Mouse (Mus musculus): ENCODE results near the gene Cln6. TPM values are rescaled to one million over a fixed set of nuclear protein-coding genes. Genes with fewer than 3 reads are reported as not detected.
A peak's percentile ranks its signal among the peaks of the same experiment; 100 is the strongest.
"Not testable (repeated sequence)": the region's sequence is repeated elsewhere in the genome, so short reads cannot be mapped to it uniquely, and the experiment has no call there.

Gene Cln6
- total and polyA plus RNA-seq, 3 experiments = 29.4 to 52.1 TPM; not detected in 1

DNA sequence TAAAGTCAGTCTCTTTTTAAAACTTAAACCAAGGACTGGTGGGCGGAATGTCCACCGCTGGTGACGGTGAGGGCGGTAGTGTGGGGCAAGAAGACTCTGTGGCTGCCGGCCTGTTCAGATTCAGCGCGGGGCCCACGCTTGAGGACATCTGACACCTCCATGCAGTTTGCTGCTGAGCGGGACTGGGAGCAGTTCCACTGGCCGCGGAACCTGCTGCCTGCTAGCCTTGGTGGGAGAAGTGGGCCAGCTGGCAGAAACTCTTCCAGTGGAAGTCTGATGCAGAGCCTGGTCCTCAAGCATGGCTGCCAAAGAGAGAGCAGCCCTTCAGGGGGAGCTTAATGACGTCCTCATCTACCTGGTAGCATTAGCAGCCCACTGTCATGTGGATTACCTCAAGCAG, 48.7 kb upstream of the Cln6 start:
- H3K79me2 ChIP-seq (ENCODE audit: control insufficient read depth, insufficient read depth, low read length, poor library complexity) = no peaks in the 10 kb centered on the region
- no peaks in the 10 kb centered on the region for H3K9me3 ChIP-seq (replicated peaks; ENCODE audit: insufficient read depth, low read length)
- TF ChIP-seq CHD2 (IDR thresholded peaks at IDR 0.05; ENCODE audit: low read length) = no peak
- no peak for TF ChIP-seq POLR2AphosphoS5 (IDR thresholded peaks at IDR 0.05; ENCODE audit: borderline replicate concordance, low read depth, low read length)
- TF ChIP-seq ZMIZ1 (IDR thresholded peaks at IDR 0.05; ENCODE audit: low read depth, low read length) = no peak
- TF ChIP-seq GATA1 (IDR thresholded peaks at IDR 0.05; ENCODE audit: low read depth, low read length) = no peak
- no peak for TF ChIP-seq ZC3H11A (IDR thresholded peaks at IDR 0.05; ENCODE audit: low read depth, low read length)
- TF ChIP-seq MEF2A (IDR thresholded peaks at IDR 0.05; ENCODE audit: extremely low read depth, insufficient replicate concordance, low read depth, low read length, poor library complexity, severe bottlenecking) = no peak
- no peak for TF ChIP-seq MYB (IDR thresholded peaks at IDR 0.05; ENCODE audit: low read depth, low read length)
- no peak for TF ChIP-seq NELFE (IDR thresholded peaks at IDR 0.05; ENCODE audit: low read depth, low read length)
- no peak for TF ChIP-seq ETS1 (IDR thresholded peaks at IDR 0.05; ENCODE audit: low read depth, low read length)
- no peak for TF ChIP-seq MXI1 (IDR thresholded peaks at IDR 0.05; ENCODE audit: low read depth, low read length)
- TF ChIP-seq JUND (IDR thresholded peaks at IDR 0.05; ENCODE audit: low read depth, low read length) = no peak
- TF ChIP-seq RAD21 (IDR thresholded peaks at IDR 0.05; ENCODE audit: low read depth, low read length) = no peak
- H3K9ac ChIP-seq (ENCODE audit: control insufficient read depth, low read depth, low read length, poor library complexity, severe bottlenecking) = no peak overlapping the region
- no peak overlapping the region for H3K27ac ChIP-seq (ENCODE audit: control insufficient read depth, low read depth, low read length)
- DNase-seq (ENCODE audit: low read depth, low spot score) = no peak
- no peaks in the 10 kb centered on the region for H3K4me1 ChIP-seq (ENCODE audit: control insufficient read depth in 1 of 2, insufficient read depth in 2 of 2, low read length in 2 of 2)
- H3K36me3 ChIP-seq (ENCODE audit: control insufficient read depth in 1 of 2, insufficient read depth in 2 of 2, low read length in 2 of 2) = peaks cover 0 to 7% of the 10 kb centered on the region in 2 experiments; a peak in 2 of 4 replicates
- H3K27me3 ChIP-seq (ENCODE audit: control insufficient read depth in 1 of 2, insufficient read depth in 2 of 2, low read length in 2 of 2) = no peaks in the 10 kb centered on the region
- no peak overlapping the region for H3K4me3 ChIP-seq (ENCODE audit: control insufficient read depth in 1 of 2, insufficient read depth in 1 of 2, low read depth in 2 of 2, low read length in 2 of 2)

DNA sequence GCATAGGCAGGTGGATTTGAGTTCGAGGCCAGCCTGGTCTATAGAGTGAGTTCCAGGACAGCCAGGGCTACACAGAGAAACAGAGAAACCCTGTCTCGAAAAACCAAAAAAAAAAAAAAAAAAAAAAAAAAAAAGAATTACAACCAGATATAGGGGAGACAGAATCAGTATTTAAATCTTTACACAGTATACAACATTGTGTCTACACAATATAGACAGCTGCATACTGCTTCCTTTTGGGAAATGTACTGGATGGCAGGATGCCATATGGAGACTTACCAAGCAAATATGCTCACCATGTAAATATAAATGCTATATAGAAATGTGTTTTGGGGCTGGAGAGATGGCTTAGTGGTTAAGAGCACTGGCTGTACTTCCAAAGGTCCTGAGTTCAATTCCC, 39.4 kb upstream of the Cln6 start:
- H3K27me3 ChIP-seq (ENCODE audit: control insufficient read depth in 1 of 2, insufficient read depth in 2 of 2, low read length in 2 of 2); H3K9me3 ChIP-seq (replicated peaks; ENCODE audit: insufficient read depth, low read length); H3K9ac ChIP-seq (ENCODE audit: control insufficient read depth, low read depth, low read length, poor library complexity, severe bottlenecking); DNase-seq (ENCODE audit: low read depth, low spot score); H3K27ac ChIP-seq (ENCODE audit: control insufficient read depth, low read depth, low read length); H3K4me1 ChIP-seq (ENCODE audit: control insufficient read depth in 1 of 2, insufficient read depth in 2 of 2, low read length in 2 of 2); H3K4me3 ChIP-seq (ENCODE audit: control insufficient read depth in 1 of 2, insufficient read depth in 1 of 2, low read depth in 2 of 2, low read length in 2 of 2): not testable (repeated sequence)
- H3K36me3 ChIP-seq (ENCODE audit: control insufficient read depth in 1 of 2, insufficient read depth in 2 of 2, low read length in 2 of 2) = peaks cover 0 to 29% of the 10 kb centered on the region in 2 experiments; a peak in 3 of 4 replicates
- H3K79me2 ChIP-seq (ENCODE audit: control insufficient read depth, insufficient read depth, low read length, poor library complexity) = peaks cover 35% of the 10 kb centered on the region
- TF ChIP-seq ZNF384 (IDR thresholded peaks at IDR 0.05; ENCODE audit: low read depth, low read length) = peak; percentile 55

DNA sequence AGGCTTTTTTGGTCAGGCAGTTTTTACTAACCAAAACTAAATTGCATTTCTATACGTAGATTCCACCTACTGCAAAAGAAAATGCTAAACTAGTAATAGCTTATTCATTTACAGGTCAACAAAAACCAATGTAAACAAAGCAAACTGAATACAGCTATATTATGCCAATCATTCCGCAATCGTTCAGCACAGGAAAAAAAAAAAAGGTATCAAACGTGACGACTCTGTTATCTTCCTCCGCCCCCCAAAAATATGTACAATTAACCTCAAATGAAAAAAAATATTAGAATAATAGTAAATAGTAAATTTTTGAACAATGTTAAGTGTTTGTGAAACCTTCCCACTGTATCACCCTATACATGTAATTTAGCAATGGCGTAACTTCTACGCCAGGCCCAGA, 28.5 kb upstream of the Cln6 start:
- H3K36me3 ChIP-seq (ENCODE audit: control insufficient read depth in 1 of 2, insufficient read depth in 2 of 2, low read length in 2 of 2) = peaks cover 4 to 49% of the 10 kb centered on the region in 2 experiments; a peak in 3 of 4 replicates
- TF ChIP-seq ZNF384 (IDR thresholded peaks at IDR 0.05; ENCODE audit: low read depth, low read length) (peak; percentile 74), ELF1 (IDR thresholded peaks at IDR 0.05; ENCODE audit: low read depth, low read length) (no peak), MYC (IDR thresholded peaks at IDR 0.05; ENCODE audit: low read depth, low read length) (no peak), ZC3H11A (IDR thresholded peaks at IDR 0.05; ENCODE audit: low read depth, low read length) (no peak), E2F4 (IDR thresholded peaks at IDR 0.05; ENCODE audit: borderline replicate concordance, low read depth, low read length) (no peak), BHLHE40 (IDR thresholded peaks at IDR 0.05; ENCODE audit: borderline replicate concordance, low read depth, low read length) (peak; percentile 75), CTCF (IDR thresholded peaks at IDR 0.05 in 2 of 3, conservative IDR thresholded peaks at IDR 0.05 in 1 of 3; ENCODE audit: control insufficient read depth in 1 of 3, insufficient read depth in 1 of 3, low read depth in 2 of 3, low read length in 3 of 3, poor library complexity in 1 of 3, severe bottlenecking in 1 of 3) (no peak), JUND (IDR thresholded peaks at IDR 0.05; ENCODE audit: low read depth, low read length) (no peak), TBP (IDR thresholded peaks at IDR 0.05; ENCODE audit: low read depth, low read length) (no peak), GABPA (IDR thresholded peaks at IDR 0.05; ENCODE audit: low read depth, low read length) (no peak), MAX (IDR thresholded peaks at IDR 0.05; ENCODE audit: low read length) (no peak), NRF1 (IDR thresholded peaks at IDR 0.05; ENCODE audit: insufficient read depth, low read depth, low read length, poor library complexity, severe bottlenecking) (no peak), TAL1 (IDR thresholded peaks at IDR 0.05; ENCODE audit: low read length) (no peak), MXI1 (IDR thresholded peaks at IDR 0.05; ENCODE audit: low read depth, low read length) (no peak)
- no peak for DNase-seq (ENCODE audit: low read depth, low spot score)
- H3K4me3 ChIP-seq (ENCODE audit: control insufficient read depth in 1 of 2, insufficient read depth in 1 of 2, low read depth in 2 of 2, low read length in 2 of 2) = peak overlapping the region; percentile 73 to 85
- peaks cover 17% of the 10 kb centered on the region in 2 experiments for H3K4me1 ChIP-seq (ENCODE audit: control insufficient read depth in 1 of 2, insufficient read depth in 2 of 2, low read length in 2 of 2)
- H3K27me3 ChIP-seq (ENCODE audit: control insufficient read depth in 1 of 2, insufficient read depth in 2 of 2, low read length in 2 of 2) = no peaks in the 10 kb centered on the region
- peak overlapping the region; percentile 99 for H3K9ac ChIP-seq (ENCODE audit: control insufficient read depth, low read depth, low read length, poor library complexity, severe bottlenecking)
- H3K9me3 ChIP-seq (replicated peaks; ENCODE audit: insufficient read depth, low read length) = no peaks in the 10 kb centered on the region
- peaks cover 63% of the 10 kb centered on the region for H3K79me2 ChIP-seq (ENCODE audit: control insufficient read depth, insufficient read depth, low read length, poor library complexity)
- peak overlapping the region; percentile 93 for H3K27ac ChIP-seq (ENCODE audit: control insufficient read depth, low read depth, low read length)

Measured in MEL (cell line).